Mouse (Mus musculus) heart, postnatal 0 days (tissue): ENCODE measurements around the gene Pkd1l3.

ENCODE experiments used
- CTCF ChIP-seq: IDR thresholded peaks from 2 replicates; pipeline ENCODE4 v1.5.1; 2016; ENCODE audit warnings: antibody characterized with exemption, control low read depth, low read depth
- EP300 ChIP-seq: IDR thresholded peaks from 2 replicates; pipeline ENCODE4 v1.6.1; 2016; ENCODE audit warnings: antibody characterized with exemption, low read depth

- TF ChIP-seq CTCF (no peak), EP300 (no peak)
These were observed 83.4 kb downstream of the Pkd1l3 start for GRCm38 (mm10) chr8:109697754-109698153.
